Mouse (Mus musculus): ENCODE measurements around the gene Selenof. TPM values are rescaled to one million over a fixed set of nuclear protein-coding genes. Genes with fewer than 3 reads are reported as not detected.

The Selenof gene
- polyA plus RNA-seq, 1 experiment from 2014 or later: 571 TPM

DNA sequence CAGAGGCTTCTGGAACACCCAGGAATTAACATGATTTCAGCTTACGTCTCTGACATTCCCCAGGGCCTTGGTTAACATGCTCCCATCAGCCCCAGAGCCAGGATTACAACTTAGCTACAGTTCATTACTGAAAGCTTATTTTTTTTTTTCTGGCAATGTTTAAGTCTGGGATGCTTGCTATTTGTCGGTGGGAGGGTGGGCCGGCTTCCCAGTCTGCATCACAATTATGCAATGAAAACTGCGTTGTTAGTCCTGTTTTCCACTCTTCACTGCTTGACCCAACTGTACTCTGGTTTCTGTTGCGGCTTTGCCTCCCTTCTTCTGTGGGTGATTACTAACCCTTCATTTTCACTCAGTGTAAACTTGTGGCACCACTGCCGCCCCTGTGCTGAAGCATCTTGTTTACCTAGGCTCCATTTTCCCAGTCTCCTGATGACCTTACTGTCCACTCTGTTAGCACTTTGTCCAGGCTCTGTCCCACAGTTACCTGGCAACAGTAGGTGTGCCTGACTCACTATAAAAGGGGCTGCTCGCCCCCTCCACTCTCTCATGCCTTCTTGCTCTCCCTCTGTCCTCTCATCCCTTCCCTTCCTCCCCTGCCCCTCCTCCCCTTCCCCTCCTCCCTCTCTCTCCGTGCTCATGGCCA lies 41.6 kb downstream of the Selenof start:
- Histone ChIP-seq H3K36me3 (ENCODE audit: control insufficient read depth, insufficient read depth) (no peaks in the 10 kb centered on the region), H3K4me1 (replicated peaks; ENCODE audit: control insufficient read depth, insufficient read depth, low read length) (peaks cover 4% of the 10 kb centered on the region; the same call in 1 of the 2 replicates), H3K27ac (ENCODE audit: low read depth, low read length) (no peak overlapping the region), H3K9ac (ENCODE audit: low read depth, low read length) (no peak overlapping the region), H3K4me3 (ENCODE audit: low read depth, low read length) (no peak overlapping the region), H3K27me3 (replicated peaks; ENCODE audit: control insufficient read depth, insufficient read depth, low read length) (no peaks in the 10 kb centered on the region), H3K4me2 (replicated peaks; ENCODE audit: low read depth) (0 out of 2 replicates have a peak overlapping the region, but pooled peaks have one; percentile 13), H3K9me3 (ENCODE audit: control insufficient read depth) (no peaks in the 10 kb centered on the region)
- 40% methylated on average over 8 of the region's 8 CpGs for WGBS
- ATAC-seq: no peak
- TF ChIP-seq CTCF (IDR thresholded peaks at IDR 0.05; ENCODE audit: low read depth): no peak

DNA sequence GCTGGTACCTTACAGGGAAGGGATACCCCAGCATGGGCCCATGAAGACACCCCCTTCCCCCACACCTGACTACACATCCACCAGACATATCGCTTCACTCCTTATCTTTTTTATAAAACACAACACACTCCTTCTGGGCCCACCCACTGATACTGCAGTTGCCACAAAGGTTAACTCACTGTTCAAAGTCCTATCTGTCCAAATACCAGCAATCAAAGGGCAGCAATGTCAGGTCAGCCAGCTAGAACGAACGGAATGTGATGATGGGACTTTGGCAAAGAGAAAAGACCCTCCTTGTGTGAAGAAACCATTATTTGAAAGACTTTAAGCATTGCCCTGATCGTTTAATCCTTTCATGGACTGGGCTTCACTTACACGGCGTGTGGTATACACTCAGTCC lies 42.3 kb downstream of the Selenof start:
- no peak overlapping the region for H3K4me3 ChIP-seq (ENCODE audit: low read depth, low read length)
- no peak overlapping the region for H3K9ac ChIP-seq (ENCODE audit: low read depth, low read length)
- 0 out of 2 replicates have a peak overlapping the region, but pooled peaks have one; percentile 13 for H3K4me2 ChIP-seq (replicated peaks; ENCODE audit: low read depth)
- no peaks in the 10 kb centered on the region for H3K27me3 ChIP-seq (replicated peaks; ENCODE audit: control insufficient read depth, insufficient read depth, low read length)
- H3K9me3 ChIP-seq (ENCODE audit: control insufficient read depth): no peaks in the 10 kb centered on the region
- H3K36me3 ChIP-seq (ENCODE audit: control insufficient read depth, insufficient read depth): no peaks in the 10 kb centered on the region
- peaks cover 4% of the 10 kb centered on the region; the same call in 1 of the 2 replicates for H3K4me1 ChIP-seq (replicated peaks; ENCODE audit: control insufficient read depth, insufficient read depth, low read length)
- WGBS: 52% methylated on average over 6 of the region's 6 CpGs
- no peak overlapping the region for H3K27ac ChIP-seq (ENCODE audit: low read depth, low read length)
- no peak for ATAC-seq
- TF ChIP-seq CTCF (IDR thresholded peaks at IDR 0.05; ENCODE audit: low read depth): no peak

GRCm38 (mm10) chr3:144614277-144614676 lies 44.2 kb downstream of the Selenof start:
- Histone ChIP-seq H3K9ac (ENCODE audit: low read depth, low read length) (no peak overlapping the region), H3K4me3 (ENCODE audit: low read depth, low read length) (no peak overlapping the region), H3K4me2 (replicated peaks; ENCODE audit: low read depth) (no peak overlapping the region), H3K4me1 (replicated peaks; ENCODE audit: control insufficient read depth, insufficient read depth, low read length) (peaks cover 4% of the 10 kb centered on the region; the same call in 1 of the 2 replicates), H3K36me3 (ENCODE audit: control insufficient read depth, insufficient read depth) (no peaks in the 10 kb centered on the region), H3K27me3 (replicated peaks; ENCODE audit: control insufficient read depth, insufficient read depth, low read length) (no peaks in the 10 kb centered on the region), H3K27ac (ENCODE audit: low read depth, low read length) (no peak overlapping the region), H3K9me3 (ENCODE audit: control insufficient read depth) (no peaks in the 10 kb centered on the region)
- no peak for ATAC-seq
- WGBS: 63% methylated on average over 6 of the region's 6 CpGs
- no peak for TF ChIP-seq CTCF (IDR thresholded peaks at IDR 0.05; ENCODE audit: low read depth)

DNA sequence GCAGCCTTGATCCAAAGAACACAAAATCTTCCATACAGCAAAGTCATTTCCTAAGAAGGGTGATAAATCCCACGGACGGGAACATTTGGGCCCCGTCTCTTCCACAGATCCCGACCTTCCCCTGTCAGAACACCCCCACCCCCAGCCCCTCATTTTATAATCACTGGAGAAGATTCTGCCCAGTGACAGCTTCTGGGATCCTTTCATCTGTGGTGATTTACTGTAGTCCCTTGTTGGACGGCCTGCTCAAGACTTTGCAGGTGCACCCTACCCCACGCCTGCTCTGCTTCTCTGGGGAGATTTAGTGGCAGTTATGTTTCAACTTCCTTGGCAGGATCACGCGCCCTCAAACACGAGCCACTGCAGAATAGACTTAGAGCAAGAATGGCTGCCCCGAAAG lies 44.6 kb downstream of the Selenof start:
- Histone ChIP-seq H3K36me3 (ENCODE audit: control insufficient read depth, insufficient read depth) (no peaks in the 10 kb centered on the region), H3K4me2 (replicated peaks; ENCODE audit: low read depth) (no peak overlapping the region), H3K4me3 (ENCODE audit: low read depth, low read length) (no peak overlapping the region), H3K9ac (ENCODE audit: low read depth, low read length) (no peak overlapping the region), H3K4me1 (replicated peaks; ENCODE audit: control insufficient read depth, insufficient read depth, low read length) (peaks cover 4% of the 10 kb centered on the region; the same call in 1 of the 2 replicates), H3K27ac (ENCODE audit: low read depth, low read length) (no peak overlapping the region), H3K9me3 (ENCODE audit: control insufficient read depth) (no peaks in the 10 kb centered on the region), H3K27me3 (replicated peaks; ENCODE audit: control insufficient read depth, insufficient read depth, low read length) (no peaks in the 10 kb centered on the region)
- ATAC-seq: no peak
- TF ChIP-seq CTCF (IDR thresholded peaks at IDR 0.05; ENCODE audit: low read depth): no peak
- 61% methylated on average over 10 of the region's 10 CpGs for WGBS

GRCm38 (mm10) chr3:144615459-144615858 lies 45.4 kb downstream of the Selenof start:
- Histone ChIP-seq H3K4me2 (replicated peaks; ENCODE audit: low read depth) (no peak overlapping the region), H3K27me3 (replicated peaks; ENCODE audit: control insufficient read depth, insufficient read depth, low read length) (no peaks in the 10 kb centered on the region), H3K36me3 (ENCODE audit: control insufficient read depth, insufficient read depth) (no peaks in the 10 kb centered on the region), H3K4me1 (replicated peaks; ENCODE audit: control insufficient read depth, insufficient read depth, low read length) (peaks cover 4% of the 10 kb centered on the region; the same call in 1 of the 2 replicates), H3K4me3 (ENCODE audit: low read depth, low read length) (no peak overlapping the region), H3K9me3 (ENCODE audit: control insufficient read depth) (no peaks in the 10 kb centered on the region), H3K9ac (ENCODE audit: low read depth, low read length) (no peak overlapping the region), H3K27ac (ENCODE audit: low read depth, low read length) (no peak overlapping the region)
- 56% methylated on average over 9 of the region's 9 CpGs for WGBS
- TF ChIP-seq CTCF (IDR thresholded peaks at IDR 0.05; ENCODE audit: low read depth): no peak
- no peak for ATAC-seq

- Histone ChIP-seq H3K4me2 (replicated peaks; ENCODE audit: low read depth) (no peak overlapping the region), H3K36me3 (ENCODE audit: control insufficient read depth, insufficient read depth) (no peaks in the 10 kb centered on the region), H3K4me1 (replicated peaks; ENCODE audit: control insufficient read depth, insufficient read depth, low read length) (0 out of 2 replicates have a peak, but pooled peaks cover 4% of the 10 kb centered on the region), H3K9ac (ENCODE audit: low read depth, low read length) (no peak overlapping the region), H3K27me3 (replicated peaks; ENCODE audit: control insufficient read depth, insufficient read depth, low read length) (no peaks in the 10 kb centered on the region), H3K27ac (ENCODE audit: low read depth, low read length) (no peak overlapping the region), H3K9me3 (ENCODE audit: control insufficient read depth) (no peaks in the 10 kb centered on the region), H3K4me3 (ENCODE audit: low read depth, low read length) (no peak overlapping the region)
- peak; percentile 98 for TF ChIP-seq CTCF (IDR thresholded peaks at IDR 0.05; ENCODE audit: low read depth)
- ATAC-seq: peak; percentile 73
- WGBS: 65% methylated on average over 8 of the region's 8 CpGs
These were observed 46.7 kb downstream of the Selenof start for GRCm38 (mm10) chr3:144616654-144617425.
